Mouse (Mus musculus): ENCODE results near the gene Prex1.
A peak's percentile ranks its signal among the peaks of the same experiment; 100 is the strongest.

The Prex1 gene

DNA sequence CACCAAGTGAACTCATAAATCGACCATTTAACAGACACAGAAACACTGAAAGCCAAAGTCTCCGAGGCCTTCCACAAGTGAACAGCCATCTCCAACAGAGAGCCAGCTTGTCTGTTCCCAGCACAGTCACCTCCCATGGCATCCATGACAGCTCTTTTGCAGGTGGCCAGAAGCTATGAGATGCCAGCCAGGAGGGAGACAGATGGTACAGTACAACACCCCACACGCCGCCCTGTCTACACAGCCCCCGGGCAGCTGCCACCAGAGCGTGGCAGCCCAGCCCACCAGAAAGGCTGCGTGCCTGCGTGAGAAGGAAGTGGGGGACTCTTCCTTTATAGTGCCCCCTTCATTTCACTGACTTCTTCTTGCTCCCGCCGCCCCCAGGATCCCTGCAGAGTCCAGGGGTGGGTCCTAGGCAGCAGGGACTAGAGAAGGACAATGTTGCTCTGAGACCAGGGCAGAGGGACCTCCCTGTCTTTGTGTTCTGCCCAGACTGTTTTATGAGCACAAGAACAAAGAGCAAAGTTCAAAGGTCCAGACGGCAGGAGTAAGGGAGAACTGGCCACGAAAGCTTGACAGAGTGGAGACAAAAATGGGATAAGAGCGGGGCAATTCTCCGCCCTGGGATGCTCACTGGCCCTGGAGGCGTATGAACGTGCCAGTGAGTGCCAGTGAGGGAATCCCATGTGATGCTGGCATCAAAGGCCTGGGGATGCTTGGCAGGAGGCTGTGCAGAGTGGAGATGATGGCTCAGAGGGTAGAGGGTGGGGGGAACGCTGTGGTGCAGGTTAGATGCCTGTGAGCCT is 76.6 kb downstream of the Prex1 start:
- DNase-seq (ENCODE audit: low spot score in 2 of 2) = peak; percentile 75 to 78

DNA sequence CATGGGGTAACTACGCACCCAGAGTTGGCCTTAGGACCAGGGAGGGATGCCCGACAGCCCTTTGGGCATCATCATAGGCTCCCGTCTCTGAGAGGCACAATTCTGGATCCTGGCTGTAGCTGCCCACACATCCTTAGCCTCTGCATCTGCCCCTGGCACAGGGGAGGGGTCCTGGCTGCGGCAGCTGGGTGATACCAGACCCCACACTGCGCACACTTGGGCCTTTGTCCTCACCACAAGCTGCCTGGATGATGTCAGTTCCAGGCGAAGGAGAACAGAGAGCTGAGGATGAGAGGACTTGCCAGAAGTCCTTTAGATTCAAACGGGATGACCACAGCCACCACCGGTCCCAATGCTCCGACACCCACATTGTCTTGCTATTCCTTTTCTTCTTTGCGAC is 78.1 kb downstream of the Prex1 start:
- DNase-seq (ENCODE audit: low spot score in 2 of 2) = no peak

DNA sequence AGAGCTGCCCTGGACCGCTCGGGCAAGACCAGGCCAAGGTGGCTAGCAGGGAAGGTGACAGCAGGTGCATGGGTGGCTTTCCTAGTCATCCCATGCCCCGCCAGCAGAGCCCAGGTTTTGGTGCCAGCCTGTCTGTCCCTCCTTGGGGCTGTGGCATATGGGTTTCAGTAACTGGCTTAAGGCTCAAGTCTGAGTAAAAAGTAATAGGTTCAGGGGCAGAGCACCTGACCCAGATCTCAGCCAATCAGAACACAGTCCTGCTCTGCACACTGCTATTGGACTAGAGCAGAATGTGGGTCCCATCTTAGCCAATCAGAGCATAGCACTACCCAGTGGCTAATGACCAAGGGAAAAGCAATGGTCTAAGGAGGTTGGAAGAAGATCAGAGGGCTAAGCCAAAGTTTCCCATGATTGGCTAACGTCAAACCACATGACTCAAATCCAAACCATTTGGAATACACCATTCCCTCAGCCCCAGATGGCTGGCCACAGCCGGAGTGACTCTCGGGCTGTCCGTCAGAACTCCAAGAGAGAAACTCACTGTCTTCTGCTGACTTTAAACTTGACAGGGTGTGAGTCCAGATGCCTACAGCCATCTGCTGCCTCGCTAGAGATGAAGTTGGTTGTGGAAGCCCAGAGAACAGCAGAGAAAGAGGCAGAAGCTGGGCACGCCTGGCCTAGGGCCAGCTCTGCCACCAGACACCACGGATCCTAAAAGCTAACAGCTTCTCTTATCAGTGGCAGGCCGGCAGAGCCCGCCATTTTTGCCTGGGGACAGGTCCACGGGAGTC is 80.9 kb downstream of the Prex1 start:
- DNase-seq (ENCODE audit: low spot score in 2 of 2) = peak in 1 of 2 experiments; percentile 52

DNA sequence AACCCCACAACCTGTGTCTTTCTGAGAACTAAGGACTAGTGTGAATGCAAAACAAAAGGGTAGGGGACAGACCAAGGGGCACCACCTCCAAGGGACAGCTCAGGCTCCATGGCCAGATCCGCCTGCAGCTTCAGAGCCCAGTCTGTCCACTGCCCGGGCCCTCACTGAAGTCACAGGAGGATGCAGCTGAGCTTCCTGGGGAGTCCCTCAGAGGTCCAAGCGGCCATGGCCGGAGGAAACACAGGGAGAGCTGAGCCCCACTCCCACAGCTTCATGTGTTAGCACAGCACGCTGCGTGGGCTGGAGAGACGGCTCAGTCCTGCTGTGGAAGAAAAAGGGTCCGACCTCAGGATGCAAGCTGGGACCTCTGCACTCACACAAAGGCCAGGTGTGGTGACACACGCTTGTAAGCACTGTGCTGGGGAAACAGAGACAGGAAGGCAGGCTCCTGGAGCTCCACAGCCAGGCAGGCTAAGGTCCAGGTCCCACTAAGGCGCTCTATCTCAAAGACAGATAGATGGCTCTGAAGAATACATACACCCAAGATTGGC is 81.9 kb downstream of the Prex1 start:
- DNase-seq (ENCODE audit: low spot score in 2 of 2) = no peak

DNA sequence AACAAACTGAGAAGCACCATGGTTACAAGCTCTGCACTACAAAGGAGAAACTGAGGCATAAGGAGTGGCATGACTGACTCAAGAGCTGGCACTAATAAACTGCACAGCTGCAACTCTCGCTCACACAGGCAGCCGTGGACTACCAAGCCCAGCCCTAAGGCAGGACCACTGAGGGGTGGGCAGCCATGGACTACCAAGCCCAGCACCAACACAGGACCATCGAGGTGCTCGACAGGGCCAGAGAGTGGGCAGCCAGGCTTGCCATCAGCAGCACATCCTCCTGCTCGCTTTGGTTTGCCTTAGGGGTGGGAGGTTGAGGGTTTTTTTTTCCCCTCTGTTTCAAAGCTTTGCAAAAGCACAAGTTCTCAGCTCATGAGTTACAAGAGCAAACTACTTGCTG is 82.4 kb downstream of the Prex1 start:
- DNase-seq (ENCODE audit: low spot score in 2 of 2) = no peak

DNA sequence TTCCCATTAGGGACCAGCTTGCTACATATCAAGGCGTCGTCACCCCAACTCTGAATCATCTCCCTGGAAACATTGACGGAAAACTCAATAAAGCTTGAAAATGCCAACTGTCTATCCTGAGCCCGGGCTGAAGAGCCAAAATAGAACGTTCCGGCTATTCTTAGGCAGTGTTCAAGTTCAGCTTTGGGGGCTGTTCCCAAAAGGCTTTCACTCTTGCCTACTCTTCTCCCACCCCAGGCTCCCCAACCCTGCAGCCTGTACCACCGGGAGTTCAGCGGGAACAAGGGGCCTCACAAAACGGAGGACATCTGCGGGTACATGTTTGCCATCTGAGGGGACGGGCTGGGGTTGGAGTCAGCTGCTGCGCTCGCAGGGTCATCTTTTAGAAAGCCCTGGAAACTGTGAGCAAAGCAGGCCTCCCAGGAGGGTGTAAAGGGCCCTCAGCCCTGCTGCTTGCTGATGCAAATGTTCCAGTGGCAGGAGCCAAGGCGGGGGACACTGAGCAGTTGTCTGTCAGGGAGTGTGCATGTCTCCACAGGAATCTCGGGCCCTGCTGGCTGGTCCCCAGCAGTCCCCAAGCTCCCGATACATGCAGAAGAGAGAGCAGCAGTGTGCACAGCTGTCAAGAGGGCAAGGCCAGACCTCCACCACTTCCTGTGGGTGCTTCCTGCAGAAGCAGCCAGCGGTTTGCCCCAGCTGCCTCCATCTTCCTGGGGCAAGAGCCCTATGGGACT is 83.5 kb downstream of the Prex1 start:
- DNase-seq (ENCODE audit: low spot score in 2 of 2) = no peak

DNA sequence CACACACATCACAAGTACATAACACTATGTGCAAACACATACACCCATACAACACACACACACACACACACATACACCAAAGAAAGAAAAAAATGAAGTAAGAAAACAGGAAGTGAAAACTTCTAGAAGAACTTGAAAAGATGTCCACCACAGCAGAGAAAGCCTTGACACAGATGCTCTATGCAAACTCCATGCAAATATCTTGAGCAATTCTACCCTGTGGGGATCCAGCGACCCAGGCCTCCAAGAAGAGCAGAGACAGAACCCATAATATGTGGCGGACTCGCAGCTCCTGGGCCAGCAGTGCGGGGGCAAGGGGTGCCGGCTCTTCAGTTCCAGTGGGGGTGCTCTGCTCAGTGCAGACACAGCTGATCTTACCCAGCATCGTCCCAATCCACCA is 86.1 kb downstream of the Prex1 start:
- no peak for DNase-seq (ENCODE audit: low spot score in 2 of 2)

DNA sequence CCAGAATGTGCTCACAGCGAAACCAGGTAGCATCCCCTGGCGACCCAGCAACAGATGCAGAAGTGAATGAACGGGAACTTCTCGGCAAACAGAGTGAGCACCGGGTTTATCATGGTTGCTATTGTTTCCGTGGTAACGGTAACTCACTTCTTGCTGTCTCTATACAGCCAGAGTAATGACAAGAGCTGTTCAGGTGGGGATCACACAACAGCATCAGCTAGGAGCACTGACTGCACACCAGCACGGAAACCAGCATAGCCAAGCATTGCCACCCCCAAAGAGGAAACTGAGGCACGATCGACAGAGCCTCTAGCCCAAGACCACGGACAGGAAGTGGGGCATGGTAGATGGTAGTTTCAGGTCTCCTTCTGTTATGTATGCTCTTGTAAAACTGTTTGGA is 88.4 kb downstream of the Prex1 start:
- no peak for DNase-seq (ENCODE audit: low spot score in 2 of 2)

DNA sequence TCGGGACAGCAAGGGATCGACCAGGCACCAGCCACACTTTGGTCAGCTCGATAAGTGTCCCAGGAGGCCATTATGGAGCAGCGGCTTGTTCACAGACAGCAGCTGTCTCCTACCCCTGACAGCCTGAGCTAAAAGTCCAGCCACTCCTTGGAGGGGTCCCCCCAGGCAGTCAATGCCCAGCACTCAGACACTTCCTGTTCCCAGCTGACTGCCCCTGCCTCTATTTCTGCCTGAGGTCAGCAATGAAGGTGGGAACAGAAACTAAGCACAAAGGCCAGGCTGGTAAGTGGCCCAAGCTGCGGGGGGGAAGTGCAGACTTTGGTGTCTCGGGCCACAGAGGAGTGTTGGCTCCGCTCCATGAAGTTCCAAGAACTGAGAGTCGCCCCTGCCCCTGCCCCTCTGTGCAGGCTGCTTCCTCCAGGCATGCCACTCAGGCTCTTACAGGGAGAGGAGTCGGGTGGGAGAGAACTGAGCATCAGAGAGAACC is 90.5 kb downstream of the Prex1 start:
- DNase-seq (ENCODE audit: low spot score in 2 of 2) = no peak

DNA sequence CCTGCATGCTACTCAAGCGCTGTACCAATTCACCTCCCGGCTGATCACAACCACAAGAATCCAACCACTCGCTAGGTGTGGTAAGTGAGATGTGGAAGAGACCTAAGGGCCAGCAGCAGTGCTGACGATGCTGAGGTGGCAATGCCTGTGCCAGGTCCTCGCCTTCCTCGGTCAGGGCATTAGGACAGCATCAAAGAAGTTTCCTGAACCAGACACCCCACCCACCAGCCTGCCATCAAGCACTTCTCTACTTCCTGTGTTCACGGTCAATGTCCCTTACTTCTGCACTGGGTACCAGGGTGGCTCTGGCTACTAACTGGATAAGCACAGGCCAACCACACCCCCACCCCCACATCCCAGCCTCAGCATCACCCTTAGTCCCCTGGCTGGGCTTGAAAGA is 91.0 kb downstream of the Prex1 start:
- DNase-seq (ENCODE audit: low spot score in 2 of 2) = no peak

DNA sequence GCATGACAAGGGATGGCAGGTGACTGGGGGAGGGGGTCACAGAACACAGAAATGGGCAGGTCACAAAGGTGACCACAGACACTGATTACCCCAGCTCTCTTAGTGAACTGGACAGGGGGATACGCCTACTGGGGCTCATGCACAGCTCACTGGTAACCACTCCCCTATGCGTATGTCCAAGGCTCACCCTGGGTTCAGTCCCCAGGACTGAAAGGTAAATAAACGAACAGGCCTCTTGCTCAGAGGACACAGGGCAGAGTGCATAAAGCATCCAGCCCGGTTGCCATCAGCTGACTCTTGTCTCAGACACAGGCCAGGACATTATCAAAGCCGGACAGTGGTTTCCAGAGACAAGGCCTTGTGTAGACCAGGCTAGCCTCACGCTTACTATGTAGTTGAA is 91.6 kb downstream of the Prex1 start:
- no peak for DNase-seq (ENCODE audit: low spot score in 2 of 2)

DNA sequence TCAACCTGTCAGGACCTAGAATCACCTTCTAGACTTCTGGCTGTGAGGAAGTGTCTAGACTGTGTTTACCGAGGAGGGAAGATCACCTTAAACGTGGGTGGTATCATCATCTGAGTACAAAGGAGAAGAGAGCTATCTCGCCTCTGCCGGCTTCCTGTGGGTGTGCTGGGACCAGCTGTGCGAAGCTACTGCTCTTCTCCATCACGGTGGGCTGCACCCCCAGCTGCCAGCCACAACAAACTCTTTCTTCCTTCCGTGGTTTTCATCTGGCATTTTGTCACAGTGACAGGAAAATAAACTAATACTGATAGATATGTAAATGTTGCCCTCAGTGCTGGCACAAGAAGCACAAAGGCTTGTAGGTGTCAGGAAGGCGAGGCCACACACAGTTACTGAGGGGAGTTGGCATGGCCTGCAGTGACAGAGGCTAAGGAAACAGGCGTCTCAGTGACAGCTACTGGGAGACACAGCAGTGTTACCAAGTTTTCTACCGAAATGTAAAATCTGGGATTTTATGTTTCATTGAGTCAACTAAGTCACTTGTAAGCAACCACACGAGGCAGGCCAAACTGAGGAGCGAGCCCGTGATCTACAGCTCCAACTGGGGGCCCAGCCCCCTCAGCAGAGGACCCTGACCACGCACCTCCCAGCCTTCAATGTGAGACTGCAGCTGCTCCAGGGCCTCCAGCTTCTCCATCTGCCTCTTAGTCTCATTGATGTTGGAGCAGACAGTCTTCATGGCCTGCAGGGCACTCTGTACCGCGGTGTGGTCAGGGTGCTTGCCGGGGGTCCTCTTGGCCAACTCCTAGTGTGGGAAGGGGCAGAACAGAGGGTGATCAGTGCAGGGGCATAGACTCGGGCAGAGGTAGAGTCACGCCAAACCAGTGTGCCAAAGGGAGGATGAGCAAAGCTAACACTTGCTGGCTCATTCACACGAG is 92.8 kb downstream of the Prex1 start:
- no peak for DNase-seq (ENCODE audit: low spot score in 2 of 2)

DNA sequence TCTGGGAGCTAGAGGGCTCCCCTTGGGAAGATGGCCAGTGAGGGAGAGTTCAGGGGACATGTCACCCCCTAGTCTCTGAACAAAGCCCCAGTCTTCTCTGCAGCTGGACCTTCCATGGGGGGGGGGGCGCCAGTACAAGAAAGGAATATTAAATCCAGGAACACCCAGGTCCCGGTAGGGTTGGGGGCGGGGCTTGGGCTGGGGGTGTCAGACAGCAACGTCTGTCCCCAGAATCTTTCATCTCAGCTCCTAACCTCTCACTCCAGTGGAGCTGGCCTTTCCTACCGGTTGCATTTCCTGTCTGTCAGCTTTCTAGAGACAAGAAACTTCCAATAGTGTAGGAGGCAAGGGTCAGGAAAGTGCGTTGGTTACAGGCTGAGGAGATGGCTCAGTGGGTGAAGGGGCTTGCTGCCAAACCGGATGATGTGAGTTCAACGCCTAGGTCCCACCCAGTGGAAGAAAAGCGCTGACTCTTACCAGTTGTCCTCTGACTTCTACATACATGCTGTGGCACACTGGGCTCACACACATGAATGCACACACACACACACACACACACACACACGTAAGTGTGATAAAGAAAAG is 93.6 kb downstream of the Prex1 start:
- no peak for DNase-seq (ENCODE audit: low spot score in 2 of 2)

DNA sequence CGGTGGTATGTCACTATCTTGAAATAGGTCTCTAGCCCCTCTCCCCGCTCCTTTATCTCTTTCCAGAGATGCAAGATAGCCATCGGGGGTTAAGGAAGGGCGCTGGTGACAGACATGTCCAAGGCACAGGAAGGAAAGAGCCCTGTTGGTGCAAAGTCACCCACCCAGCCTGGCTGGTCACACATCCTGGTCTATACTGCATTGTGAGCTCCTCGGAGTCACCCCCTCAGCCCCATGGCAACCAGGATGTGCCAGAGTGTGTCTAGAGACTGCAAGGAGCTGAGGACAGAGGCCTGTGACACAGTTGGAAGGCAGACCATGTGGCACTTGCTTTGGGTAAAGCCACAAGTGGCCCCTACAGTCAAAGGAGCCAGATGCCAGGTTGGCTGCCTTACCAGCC is 94.4 kb downstream of the Prex1 start:
- no peak for DNase-seq (ENCODE audit: low spot score in 2 of 2)

DNA sequence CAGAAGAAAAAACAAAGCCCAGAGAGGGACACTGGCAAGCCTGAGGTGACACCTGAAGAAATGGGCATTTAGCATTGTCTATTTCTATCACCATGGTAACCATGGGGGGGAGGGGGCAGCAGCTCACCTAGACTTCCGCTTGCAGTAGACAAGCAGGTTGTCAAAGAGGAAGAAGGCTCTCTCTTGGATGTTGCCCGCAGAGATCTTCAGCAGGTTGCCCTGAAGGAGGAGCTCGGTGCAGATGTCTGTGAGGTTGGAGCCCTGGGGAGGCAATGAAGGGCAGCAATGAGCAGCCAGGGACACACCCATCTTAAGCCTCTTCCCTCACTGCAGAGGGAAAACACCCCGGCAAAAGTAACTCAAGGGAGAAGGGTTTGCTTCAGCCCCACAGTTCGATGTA is 95.9 kb downstream of the Prex1 start:
- no peak for DNase-seq (ENCODE audit: low spot score in 2 of 2)

DNA sequence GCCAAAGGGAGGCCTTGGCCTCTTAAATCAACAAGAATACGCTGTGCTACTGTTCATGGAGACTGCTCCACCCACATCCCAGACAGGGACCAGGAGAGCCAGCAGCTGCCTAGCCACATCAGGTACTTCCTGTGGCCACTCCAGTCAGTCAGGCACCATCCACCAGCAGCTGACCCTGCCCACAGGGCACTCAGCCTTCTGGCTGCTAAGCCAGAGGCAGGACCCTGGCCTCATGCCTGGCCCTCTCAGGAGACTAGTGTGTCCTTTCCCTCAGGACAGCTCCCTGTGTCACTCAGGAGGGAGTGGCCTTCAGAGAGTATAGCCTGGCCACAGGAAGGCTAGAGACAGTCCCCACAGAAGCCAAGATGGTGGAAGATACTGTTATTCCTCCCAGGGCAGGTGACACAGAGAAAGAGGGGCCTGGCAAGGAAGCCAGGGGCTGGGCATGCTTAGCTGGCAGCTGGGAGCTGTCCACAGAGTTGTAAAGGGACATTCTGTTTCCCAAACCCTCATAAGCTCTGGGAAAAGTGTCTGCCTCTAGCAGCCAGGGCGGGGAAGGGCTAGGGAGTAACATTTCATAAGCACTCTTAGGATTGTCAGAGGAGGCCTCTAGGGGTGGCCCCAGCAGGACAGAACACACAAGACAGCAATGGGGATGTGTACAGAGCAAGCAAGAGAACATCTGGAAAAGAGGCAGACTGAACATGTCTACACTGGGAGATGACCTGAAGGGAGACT is 98.1 kb downstream of the Prex1 start:
- DNase-seq (ENCODE audit: low spot score in 2 of 2) = no peak

DNA sequence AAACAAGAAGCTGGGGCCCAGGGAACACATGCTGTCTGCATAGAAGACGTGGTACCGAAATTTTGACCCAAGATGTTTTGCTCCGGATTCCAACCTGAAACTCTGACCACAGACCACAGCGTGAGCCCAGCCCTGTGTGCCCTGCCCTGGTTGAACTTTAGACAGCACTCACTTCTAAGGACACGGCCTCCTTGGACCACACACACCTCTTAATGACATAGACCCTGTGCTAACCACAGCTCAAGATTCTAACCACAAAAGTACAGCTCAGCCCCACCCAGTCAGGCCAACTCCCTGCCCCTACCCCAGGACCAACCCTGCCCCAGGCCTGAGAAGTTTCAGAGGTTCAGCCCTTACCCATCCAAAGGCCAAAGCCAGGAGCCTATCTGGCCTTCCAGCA is 103.4 kb downstream of the Prex1 start:
- no peak for DNase-seq (ENCODE audit: low spot score in 2 of 2)

DNA sequence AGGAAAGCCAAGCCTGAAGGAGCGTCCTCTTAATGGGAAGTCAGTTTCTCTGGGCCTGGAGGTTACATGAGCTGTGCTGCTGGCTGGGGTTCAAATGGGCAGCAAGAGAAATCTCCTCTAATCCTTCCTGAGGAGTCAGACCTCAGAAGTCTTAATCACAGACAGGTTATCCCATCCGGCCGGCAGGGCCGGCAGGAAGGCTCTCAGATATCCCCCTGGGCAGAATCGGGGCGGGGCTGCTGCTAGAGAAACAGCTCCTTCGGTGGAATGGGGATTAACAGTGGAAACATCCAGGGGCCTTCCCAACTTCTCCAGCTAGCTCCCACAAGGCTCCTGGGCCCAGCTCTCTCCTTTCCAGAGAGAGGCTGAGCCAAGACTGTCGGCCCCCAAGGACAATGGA is 105.1 kb downstream of the Prex1 start:
- no peak for DNase-seq (ENCODE audit: low spot score in 2 of 2)

DNA sequence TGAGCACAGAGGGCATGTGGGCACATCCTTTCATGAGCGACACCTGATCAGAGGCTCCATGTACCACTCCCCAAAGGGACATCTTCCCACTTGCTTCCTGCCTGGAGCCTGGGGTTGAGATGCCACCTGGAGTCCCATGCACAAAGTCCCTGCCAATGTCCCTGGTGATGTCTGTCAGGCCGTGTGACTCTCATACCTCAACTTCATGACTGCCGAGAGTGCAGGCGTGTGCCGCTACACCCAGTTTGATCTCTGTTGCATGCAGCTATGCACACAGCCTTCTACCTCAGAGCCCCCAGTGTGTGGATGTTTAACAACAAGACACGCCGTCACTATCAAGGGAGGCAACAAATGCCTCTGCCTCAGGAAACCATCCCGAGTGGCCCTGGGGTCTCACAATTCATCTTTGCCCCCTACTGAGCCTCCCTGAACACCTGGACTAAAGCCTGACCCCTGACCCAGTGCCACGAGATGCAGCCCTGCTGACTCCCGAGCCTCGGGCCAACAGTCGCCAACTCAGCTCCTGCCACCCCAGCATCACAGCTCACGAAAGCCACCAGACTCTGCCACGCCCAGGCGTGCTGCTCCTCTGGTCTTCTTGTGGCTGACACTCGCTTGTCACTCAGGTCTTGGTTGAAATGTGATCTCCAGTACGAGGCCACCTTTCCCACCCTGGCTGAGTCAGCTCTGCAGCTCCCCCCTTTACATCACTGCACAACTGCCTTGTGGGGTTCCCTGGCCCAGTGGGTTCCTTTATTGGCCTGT is 107.0 kb downstream of the Prex1 start:
- no peak for DNase-seq (ENCODE audit: low spot score in 2 of 2)

Data from right cerebral cortex, adult 2 months (tissue).